Mouse (Mus musculus) bone marrow macrophage, adult 2 months (primary cell): ENCODE data around the gene Ncmap. TPM values are rescaled to one million over a fixed set of nuclear protein-coding genes. Genes with fewer than 3 reads are reported as not detected.
A peak's percentile ranks its signal among the peaks of the same experiment; 100 is the strongest.

Source experiments
- H3K27ac ChIP-seq: 2 replicates; pipeline ENCODE4 v1.5.1; 2012; ENCODE audit warnings: low read depth, low read length; ENCODE audit not compliant: insufficient read depth
- H3K4me1 ChIP-seq: 2 replicates; pipeline ENCODE4 v1.6.1; 2012; ENCODE audit warnings: low read length; ENCODE audit not compliant: control insufficient read depth, insufficient read depth
- H3K4me3 ChIP-seq: 2 replicates; pipeline ENCODE4 v1.5.1; 2012; ENCODE audit warnings: mild to moderate bottlenecking, low read length, moderate library complexity; ENCODE audit not compliant: insufficient read depth
- CTCF ChIP-seq: IDR thresholded peaks from 2 replicates; pipeline ENCODE4 v1.5.1; 2012; ENCODE audit warnings: low read depth, mild to moderate bottlenecking, low read length, moderate library complexity
- POLR2A ChIP-seq: IDR thresholded peaks from 2 replicates; pipeline ENCODE4 v1.6.1; 2012; ENCODE audit warnings: mild to moderate bottlenecking, low read depth, low read length, borderline replicate concordance
- polyA plus RNA-seq: library from polyadenylated mRNA; stranded (reverse); fragments of >200 nt; gene quantifications from 2 replicates; pipeline ENCODE4 v1.2.4, GENCODE M21; 2012; ENCODE audit not compliant: missing spikeins, insufficient read depth, insufficient read length

Gene Ncmap
- polyA plus RNA-seq: not detected in 2 replicates

- Histone ChIP-seq H3K4me3 (peak within 1 kb of the TSS; percentile 18; the same call in 1 of the 2 replicates), H3K27ac (no peak within 1 kb of the TSS), H3K4me1 (peaks cover 3% of the 10 kb centered on the region)
- TF ChIP-seq POLR2A (no peak), CTCF (no peak)
Measured at GRCm38 (mm10) chr4:135397991-135398390, at the start of gene Ncmap. Ncmap (minus strand) TSS chr4:135398227.

DNA sequence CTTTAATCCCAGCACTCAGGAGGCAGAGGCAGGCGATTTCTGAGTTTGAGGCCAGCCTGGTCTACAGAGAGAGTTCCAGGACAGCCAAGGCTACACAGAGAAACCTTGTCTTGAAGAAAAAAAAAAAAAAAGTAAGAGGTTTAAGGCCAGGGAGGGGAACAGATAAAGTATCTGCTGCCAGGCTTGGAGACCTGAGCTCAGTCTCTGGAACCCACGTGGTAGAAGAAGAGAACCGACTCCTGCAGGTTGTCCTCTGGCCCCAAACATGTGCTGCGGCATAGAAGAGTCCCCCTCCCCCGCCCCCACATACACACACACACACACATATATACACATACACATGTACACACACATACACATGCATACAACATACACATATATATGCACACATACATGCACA lies 44.4 kb upstream of the Ncmap start:
- H3K27ac ChIP-seq: no peak overlapping the region
- H3K4me3 ChIP-seq: no peak overlapping the region
- TF ChIP-seq POLR2A (no peak), CTCF (no peak)
- H3K4me1 ChIP-seq: peaks cover 11% of the 10 kb centered on the region

DNA sequence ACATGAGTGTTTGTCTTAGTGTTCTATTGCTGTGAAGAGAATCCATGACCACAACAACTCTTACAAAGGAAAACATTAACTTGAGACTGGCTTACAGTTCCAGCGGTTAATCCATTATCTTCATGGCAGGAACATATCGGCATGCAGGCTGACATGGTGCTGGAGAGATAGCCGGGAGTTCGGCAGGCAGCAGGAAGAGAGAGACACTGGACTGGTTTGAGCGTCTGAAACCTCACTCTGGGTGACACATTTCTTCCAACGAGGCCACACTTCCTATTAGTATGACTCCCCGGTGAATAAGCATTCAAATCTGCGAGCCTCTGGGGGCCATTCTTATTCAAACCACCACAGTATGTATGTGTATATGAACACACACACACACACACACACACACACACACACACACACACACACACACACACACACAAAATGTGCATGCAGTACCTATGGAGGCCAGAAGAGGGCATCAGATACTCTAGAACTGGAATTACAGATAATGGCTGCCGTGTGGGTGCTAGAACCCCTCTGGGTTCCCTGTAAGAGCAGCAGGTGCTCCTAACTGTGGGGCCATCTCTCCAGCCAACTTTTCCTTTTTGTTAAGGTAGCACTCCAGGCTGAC lies 42.0 kb upstream of the Ncmap start:
- Histone ChIP-seq H3K4me1 (peaks cover 13% of the 10 kb centered on the region), H3K27ac (peak overlapping the region; percentile 90), H3K4me3 (no peak overlapping the region)
- peak; percentile 52 for TF ChIP-seq CTCF
- no peak for TF ChIP-seq POLR2A

GRCm38 (mm10) chr4:135439188-135439647 lies 41.2 kb upstream of the Ncmap start:
- Histone ChIP-seq H3K4me1 (peaks cover 18% of the 10 kb centered on the region), H3K4me3 (peak overlapping the region; percentile 24), H3K27ac (peak overlapping the region; percentile 90)
- TF ChIP-seq POLR2A (no peak), CTCF (no peak)

DNA sequence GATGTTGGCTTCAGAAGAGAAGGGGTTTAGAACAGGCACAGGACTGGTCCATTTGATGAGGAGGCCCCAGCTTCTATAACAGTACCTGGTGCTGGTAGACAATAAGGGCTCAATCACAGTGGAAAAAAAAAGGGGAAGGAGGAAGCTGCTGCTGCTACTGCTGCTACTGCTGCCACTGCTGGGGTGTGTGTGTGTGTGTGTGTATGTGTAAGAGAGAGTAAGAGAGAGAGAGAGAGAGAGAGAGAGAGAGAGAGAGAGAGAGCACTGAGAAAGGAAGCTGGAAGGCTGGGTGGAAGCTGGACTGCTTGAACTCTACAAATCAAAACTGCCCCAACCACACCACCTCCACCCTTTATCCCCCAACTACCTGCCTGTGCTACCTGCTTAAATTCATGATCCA lies 39.9 kb upstream of the Ncmap start:
- Histone ChIP-seq H3K4me1 (peaks cover 19% of the 10 kb centered on the region), H3K4me3 (no peak overlapping the region), H3K27ac (peak overlapping the region; percentile 46; the same call in 1 of the 2 replicates)
- no peak for TF ChIP-seq CTCF
- TF ChIP-seq POLR2A: no peak

- no peak for TF ChIP-seq CTCF
- no peak for TF ChIP-seq POLR2A
- Histone ChIP-seq H3K27ac (no peak overlapping the region), H3K4me3 (no peak overlapping the region), H3K4me1 (peaks cover 23% of the 10 kb centered on the region)
Measured at GRCm38 (mm10) chr4:135436291-135436690, 38.3 kb upstream of the Ncmap start.

DNA sequence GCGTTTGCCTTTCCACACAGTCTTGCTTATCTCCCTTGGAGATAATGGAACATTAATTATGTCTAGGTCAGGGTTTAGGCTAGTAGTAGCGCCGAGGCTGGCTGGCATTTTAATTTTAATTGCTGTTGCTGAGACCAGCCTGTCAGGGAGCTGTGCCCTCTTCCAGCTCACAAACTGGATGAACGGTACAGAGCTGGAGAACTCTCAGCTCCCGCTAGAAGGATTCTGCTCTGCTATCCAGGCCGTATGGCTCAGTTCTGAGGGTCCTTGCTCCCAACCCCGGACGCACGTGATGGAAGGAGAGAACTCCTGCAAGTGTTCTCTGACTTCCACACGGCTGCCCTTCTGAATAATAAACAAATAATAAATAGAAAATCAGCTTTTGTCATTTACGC lies 36.4 kb upstream of the Ncmap start:
- Histone ChIP-seq H3K4me1 (peaks cover 20% of the 10 kb centered on the region), H3K27ac (peak overlapping the region; percentile 79)

DNA sequence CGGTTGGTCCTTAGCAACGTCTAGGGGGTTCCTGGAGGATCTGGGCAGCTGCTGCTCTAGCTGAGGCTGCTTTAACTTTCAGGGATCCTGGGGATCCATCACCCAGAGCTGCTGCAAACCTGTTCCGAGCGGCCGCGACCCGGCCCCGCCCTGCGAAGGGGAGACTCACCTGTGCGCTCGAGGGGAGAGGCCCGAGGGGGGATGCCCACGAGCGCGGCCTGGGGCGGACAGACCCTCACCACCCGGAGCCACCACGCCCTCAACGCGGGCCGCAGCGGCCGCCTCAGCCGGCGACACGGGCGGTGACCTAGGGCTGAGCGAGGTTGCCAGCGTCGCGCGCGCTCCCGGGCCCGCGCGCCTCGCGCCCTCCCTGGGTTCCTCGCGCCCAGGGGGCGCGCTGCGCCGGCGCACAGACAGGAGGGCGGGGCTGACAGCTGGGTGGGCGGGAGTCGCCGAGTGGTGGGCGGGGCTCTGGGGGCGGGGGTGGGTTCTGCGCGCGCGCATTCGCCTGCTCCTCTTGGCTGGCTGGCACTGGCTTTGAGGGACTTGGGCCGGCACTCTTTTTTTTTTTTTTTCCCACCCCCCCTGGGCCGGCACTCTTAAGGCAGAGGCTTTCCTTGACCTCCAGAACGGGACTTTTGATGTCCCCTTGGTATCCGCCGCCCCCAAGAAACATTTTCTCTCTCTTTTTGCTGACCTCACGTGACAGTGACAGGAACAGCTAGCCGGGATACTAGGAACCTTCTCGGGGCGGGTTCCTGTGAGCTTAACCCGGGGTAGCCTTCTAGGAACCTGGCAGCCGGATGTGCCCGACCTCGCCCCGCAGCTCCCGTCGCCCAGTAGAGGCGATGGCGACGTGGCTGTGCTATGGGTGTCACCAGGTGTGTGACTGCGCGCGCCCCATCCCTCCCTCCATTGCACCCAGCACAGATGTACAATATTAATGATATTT lies 35.7 kb upstream of the Ncmap start, which contains the start of gene Rcan3:
Rcan3 (minus strand) TSS at position 411 of the 952 bp plus-strand sequence.
- TF ChIP-seq CTCF (no peak), POLR2A (no peak; the same call in 1 of the 2 replicates)
- Histone ChIP-seq H3K4me3 (peak within 1 kb of the TSS; percentile 92), H3K4me1 (peaks cover 20% of the 10 kb centered on the region), H3K27ac (peak within 1 kb of the TSS; percentile 79)

More for the DNA sequence above, 36.4 kb upstream of the Ncmap start:
- TF ChIP-seq CTCF (no peak), POLR2A (no peak)
- H3K4me3 ChIP-seq: peak overlapping the region; percentile 66

- TF ChIP-seq CTCF (no peak), POLR2A (no peak)
- Histone ChIP-seq H3K4me1 (peaks cover 21% of the 10 kb centered on the region), H3K4me3 (peak overlapping the region; percentile 92), H3K27ac (no peak overlapping the region; the same call in 1 of the 2 replicates)
Measured at GRCm38 (mm10) chr4:135433086-135433442, 35.0 kb upstream of the Ncmap start.

DNA sequence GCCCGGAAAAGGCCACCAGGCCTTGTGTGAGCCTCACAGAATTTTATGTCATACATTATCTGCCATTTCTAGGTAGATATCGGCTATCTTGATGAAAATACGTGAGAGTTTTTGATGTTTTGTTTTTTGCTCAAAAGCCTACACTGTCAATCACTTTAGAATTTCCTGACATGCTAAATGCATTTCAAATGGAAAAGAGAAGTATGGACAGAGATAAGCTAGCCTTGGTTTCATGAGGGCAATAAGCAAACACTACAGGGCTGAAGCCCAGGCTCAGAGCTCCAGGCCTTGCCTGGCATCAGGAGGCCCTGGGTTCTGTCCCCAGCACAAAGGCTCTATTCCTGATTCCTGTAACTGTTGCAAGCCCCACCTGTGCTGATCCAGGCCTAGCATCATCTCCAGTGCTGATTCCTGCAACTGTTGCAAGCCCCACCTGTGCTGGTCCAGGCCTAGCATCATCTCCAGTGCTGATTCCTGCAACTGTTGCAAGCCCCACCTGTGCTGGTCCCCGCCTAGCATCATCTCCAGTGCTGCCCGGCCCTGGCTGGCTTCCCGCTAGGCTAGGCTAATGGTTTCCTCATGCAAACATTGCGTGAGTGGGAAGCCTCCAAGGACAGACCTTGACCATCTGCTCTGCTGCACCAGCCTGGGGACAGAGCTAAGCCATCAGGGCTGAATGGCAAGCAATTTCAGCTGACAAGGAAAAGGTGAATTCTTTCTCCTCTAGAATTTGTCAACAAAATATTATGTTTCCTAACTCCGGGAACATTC lies 32.1 kb upstream of the Ncmap start:
- peaks cover 23% of the 10 kb centered on the region for H3K4me1 ChIP-seq
- H3K4me3 ChIP-seq: no peak overlapping the region
- TF ChIP-seq CTCF (no peak), POLR2A (no peak)
- no peak overlapping the region for H3K27ac ChIP-seq
